Mouse (Mus musculus) MEL (cell line): ENCODE data around the gene Slmap.

ENCODE experiments used
- CHD2 ChIP-seq: IDR thresholded peaks from 2 replicates; pipeline ENCODE4 v1.6.1; 2011; ENCODE audit warnings: low read length, improper control_type of control experiment
- CTCF ChIP-seq, 3 experiments: IDR thresholded peaks in 2 of 3; conservative IDR thresholded peaks in 1 of 3; 2 replicates each; pipeline ENCODE4 v1.5.1; 2011 to 2012; ENCODE audit warnings: low read length in 3 of 3, low read depth in 2 of 3, mild to moderate bottlenecking in 2 of 3, improper control_type of control experiment in 1 of 3, inconsistent platforms in 1 of 3, mixed read lengths in 1 of 3, moderate library complexity in 1 of 3; ENCODE audit not compliant: control insufficient read depth in 1 of 3, insufficient read depth in 1 of 3, poor library complexity in 1 of 3, severe bottlenecking in 1 of 3
- SIN3A ChIP-seq: IDR thresholded peaks from 2 replicates; pipeline ENCODE4 v1.6.1; 2012; ENCODE audit warnings: low read length, improper control_type of control experiment, inconsistent platforms
- SMC3 ChIP-seq: IDR thresholded peaks from 2 replicates; pipeline ENCODE4 v1.6.1; 2011; ENCODE audit warnings: low read depth, low read length, improper control_type of control experiment
- TAL1 ChIP-seq: IDR thresholded peaks from 2 replicates; pipeline ENCODE4 v1.6.1; 2012; ENCODE audit warnings: mild to moderate bottlenecking, inconsistent platforms, low read length, moderate library complexity, mixed read lengths
- USF1 ChIP-seq: IDR thresholded peaks from 2 replicates; pipeline ENCODE4 v1.6.1; 2014; ENCODE audit warnings: low read depth, mild to moderate bottlenecking, inconsistent platforms, low read length, improper control_type of control experiment, moderate library complexity

- no peak for TF ChIP-seq SMC3
- no peak for TF ChIP-seq USF1
- no peak for TF ChIP-seq CTCF (IDR thresholded peaks at IDR 0.05 in 2 of 3, conservative IDR thresholded peaks at IDR 0.05 in 1 of 3; ENCODE audit: control insufficient read depth in 1 of 3, insufficient read depth in 1 of 3, low read depth in 2 of 3, low read length in 3 of 3, poor library complexity in 1 of 3, severe bottlenecking in 1 of 3)
- no peak for TF ChIP-seq CHD2
- no peak for TF ChIP-seq TAL1
- TF ChIP-seq SIN3A, result no peak
Observed at GRCm38 (mm10) chr14:26519831-26520230, 14.9 kb downstream of the Slmap start.
